Comparison of ENCODE assay signal across 25 mouse cellular contexts in genomic region chr11:63211501-63211900, GRCm38 (mm10).
DNase-seq lines count a peak whose midpoint lies in the region; ATAC-seq and TF ChIP-seq lines count a peak whose summit lies in the region.
"Had no signal": no experiment of that assay in that cellular context is flagged by ENCODE, and none has a peak within 500 bp of the region (broad histone marks: within the 10 kb centered on the region; RNA-seq: fewer than 3 reads in every experiment).

No protein-coding gene starts in this region.

- ATAC-seq in intestine, embryonic 14.5 days (replicated peaks; ENCODE audit: low FRiP score, low TSS enrichment, low read depth) = no peak
- ATAC-seq in intestine, embryonic 15.5 days = no peak
- ATAC-seq: activated CD4-positive, CD25-positive, alpha-beta regulatory T cell, adult 4 months; forebrain, embryonic 13.5 days; forebrain, embryonic 16.5 days; intestine, embryonic 16.5 days had no signal

- DNase-seq in intestine, embryonic 14.5 days (ENCODE audit: low spot score) = peak; percentile 47
- peak; percentile 35 for DNase-seq in 3T3-L1 (ENCODE audit: low read depth, low spot score)
- DNase-seq in fat pad, adult 2 months (ENCODE audit: extremely low read depth, low read depth, low spot score) = peak; percentile 91
- DNase-seq in kidney, adult 2 months = no peak
- no peak for DNase-seq in left cerebral cortex, adult 11 months (ENCODE audit: low spot score)
- DNase-seq: adrenal gland, postnatal 10 days; adrenal gland, postnatal 36 days; cerebellum, adult 18-20 months; cerebellum, adult 9-10 months; cerebellum, postnatal 14 days; gastrocnemius, postnatal 10 days; gastrocnemius, postnatal 36 days; heart, adult 18-20 months; heart, postnatal 14 days; heart, postnatal 4 days had no signal

- H3K27me3 ChIP-seq in intestine, embryonic 14.5 days (replicated peaks; ENCODE audit: control insufficient read depth, insufficient read depth, low read length) = no peaks in the 10 kb centered on the region
- H3K27me3 ChIP-seq in intestine, embryonic 15.5 days (replicated peaks) = no peaks in the 10 kb centered on the region
- no peaks in the 10 kb centered on the region for H3K27me3 ChIP-seq in kidney, adult 2 months (replicated peaks; ENCODE audit: control insufficient read depth, insufficient read depth, low read length)
- H3K27me3 ChIP-seq: embryonic facial prominence, embryonic 12.5 days; forebrain, embryonic 13.5 days; heart, embryonic 13.5 days; hindbrain, embryonic 15.5 days had no signal

- TF ChIP-seq CTCF in kidney, adult 2 months (conservative IDR thresholded peaks at IDR 0.05; ENCODE audit: insufficient read depth, insufficient read length, low read depth, low read length) = no peak

- H3K9me3 ChIP-seq in intestine, embryonic 14.5 days (ENCODE audit: control insufficient read depth, low read length) = no peaks in the 10 kb centered on the region
- no peaks in the 10 kb centered on the region for H3K9me3 ChIP-seq in intestine, embryonic 15.5 days
- H3K9me3 ChIP-seq: embryonic facial prominence, embryonic 12.5 days; forebrain, embryonic 10.5 days; forebrain, embryonic 13.5 days; heart, embryonic 13.5 days; hindbrain, embryonic 15.5 days had no signal

- H3K4me3 ChIP-seq in intestine, embryonic 14.5 days (ENCODE audit: low read depth, low read length) = no peak overlapping the region
- H3K4me3 ChIP-seq in intestine, embryonic 15.5 days (replicated peaks) = no peak overlapping the region
- no peak overlapping the region for H3K4me3 ChIP-seq in kidney, adult 2 months (ENCODE audit: insufficient read depth, low read depth, low read length)
- H3K4me3 ChIP-seq: embryonic facial prominence, embryonic 12.5 days; erythroblast, embryonic 14.5 days; forebrain, embryonic 10.5 days; forebrain, embryonic 13.5 days; heart, embryonic 13.5 days; hindbrain, embryonic 15.5 days had no signal

- H3K27ac ChIP-seq in intestine, embryonic 14.5 days (ENCODE audit: low read depth) = no peak overlapping the region
- no peak overlapping the region for H3K27ac ChIP-seq in intestine, embryonic 15.5 days
- H3K27ac ChIP-seq in kidney, adult 2 months (ENCODE audit: insufficient read depth, low read depth, low read length) = no peak overlapping the region
- H3K27ac ChIP-seq: embryonic facial prominence, embryonic 12.5 days; forebrain, embryonic 10.5 days; forebrain, embryonic 13.5 days; heart, embryonic 13.5 days; hindbrain, embryonic 15.5 days had no signal

- H3K4me1 ChIP-seq in intestine, embryonic 14.5 days (replicated peaks; ENCODE audit: control insufficient read depth, insufficient read depth, low read length) = no peaks in the 10 kb centered on the region; the same call in 1 of the 2 replicates
- H3K4me1 ChIP-seq in intestine, embryonic 15.5 days (replicated peaks) = no peaks in the 10 kb centered on the region
- no peaks in the 10 kb centered on the region for H3K4me1 ChIP-seq in kidney, adult 2 months (ENCODE audit: control insufficient read depth, insufficient read depth, low read length)
- H3K4me1 ChIP-seq: embryonic facial prominence, embryonic 12.5 days; forebrain, embryonic 13.5 days; hindbrain, embryonic 15.5 days had no signal

- no peak overlapping the region for H3K4me2 ChIP-seq in intestine, embryonic 14.5 days (ENCODE audit: low read length)
- H3K4me2 ChIP-seq in intestine, embryonic 15.5 days (replicated peaks) = no peak overlapping the region
- H3K4me2 ChIP-seq: embryonic facial prominence, embryonic 12.5 days; forebrain, embryonic 13.5 days; heart, embryonic 13.5 days; hindbrain, embryonic 15.5 days had no signal

- WGBS in intestine, embryonic 14.5 days = 71% methylated on average over 4 of the region's 4 CpGs
- WGBS in intestine, embryonic 15.5 days = 66% methylated on average over 4 of the region's 4 CpGs
- WGBS in kidney, adult 2 months = 84% methylated on average over 4 of the region's 4 CpGs

- H3K9ac ChIP-seq in intestine, embryonic 14.5 days (ENCODE audit: low read length) = no peak overlapping the region
- no peak overlapping the region for H3K9ac ChIP-seq in intestine, embryonic 15.5 days
- H3K9ac ChIP-seq: embryonic facial prominence, embryonic 12.5 days; forebrain, embryonic 13.5 days; heart, embryonic 13.5 days; hindbrain, embryonic 15.5 days had no signal

- no peaks in the 10 kb centered on the region for H3K36me3 ChIP-seq in intestine, embryonic 14.5 days (ENCODE audit: control insufficient read depth, insufficient read depth, low read length)
- H3K36me3 ChIP-seq in intestine, embryonic 15.5 days = no peaks in the 10 kb centered on the region
- H3K36me3 ChIP-seq in kidney, adult 2 months (ENCODE audit: control insufficient read depth, insufficient read depth, low read length) = no peaks in the 10 kb centered on the region
- H3K36me3 ChIP-seq: embryonic facial prominence, embryonic 12.5 days; forebrain, embryonic 10.5 days; heart, embryonic 13.5 days; hindbrain, embryonic 15.5 days had no signal

- TF ChIP-seq POLR2A in kidney, adult 2 months (IDR thresholded peaks at IDR 0.05; ENCODE audit: low read depth, low read length) = no peak

Comparison
In these comparisons a context has a peak if more than half of its experiments do, and no peak if none do; other contexts are left out.
1. DNase-seq: peak in intestine, embryonic 14.5 days (single experiment), 3T3-L1 (single experiment) and fat pad, adult 2 months (single experiment); none in kidney, adult 2 months (single experiment) and left cerebral cortex, adult 11 months (single experiment).